Mouse (Mus musculus) forebrain, embryonic 12.5 days (tissue): ENCODE data around the gene Ryr1. TPM values are rescaled to one million over a fixed set of nuclear protein-coding genes. Genes with fewer than 3 reads are reported as not detected.
"Not testable (repeated sequence)": the region's sequence is repeated elsewhere in the genome, so short reads cannot be mapped to it uniquely, and the experiment has no call there.

Experiments
- ATAC-seq: fragments of 200-750 bp; cut with Nextera tagmentation; 2 replicates; pipeline ENCODE4 v1.8.0; 2017; ENCODE audit warnings: moderate TSS enrichment; ENCODE audit not compliant: low FRiP score
- H3K27ac ChIP-seq: fragments of 300-500 bp; sonication (generic); 2 replicates; pipeline ENCODE4 v1.5.1; 2016; ENCODE audit warnings: mild to moderate bottlenecking
- H3K27me3 ChIP-seq: fragments of 300-500 bp; sonication (generic); 2 replicates; pipeline ENCODE4 v1.6.1; 2016; ENCODE audit warnings: mild to moderate bottlenecking
- H3K36me3 ChIP-seq: fragments of 300-500 bp; sonication (generic); replicated peaks from 2 replicates; pipeline ENCODE4 v1.6.1; 2016; ENCODE audit warnings: mild to moderate bottlenecking
- H3K4me1 ChIP-seq: fragments of 300-500 bp; sonication (generic); 2 replicates; pipeline ENCODE4 v1.6.1; 2016
- H3K4me2 ChIP-seq: fragments of 300-500 bp; sonication (generic); 2 replicates; pipeline ENCODE4 v1.6.1; 2016; ENCODE audit warnings: mild to moderate bottlenecking, moderate library complexity
- H3K4me3 ChIP-seq: fragments of 300-500 bp; sonication (generic); replicated peaks from 2 replicates; pipeline ENCODE4 v1.5.1; 2016; ENCODE audit warnings: mild to moderate bottlenecking
- H3K9ac ChIP-seq: fragments of 300-500 bp; sonication (generic); 2 replicates; pipeline ENCODE4 v1.6.1; 2016; ENCODE audit warnings: mild to moderate bottlenecking
- H3K9me3 ChIP-seq: fragments of 300-500 bp; sonication (generic); 2 replicates; pipeline ENCODE4 v1.6.1; 2016
- WGBS: fragments of 180-500 bp; shearing (Covaris S2); methylation state at CpG from one replicate; pipeline ENCODE4 v1.1.7; 2016; 5-methylcytosine and 5-hydroxymethylcytosine counted together
- polyA plus RNA-seq: library from polyadenylated mRNA; unstranded; fragments of >200 nt; fragmentation: Nextera tagmentation; extraction: Ambion mirVana; gene quantifications from 2 replicates; pipeline ENCODE4 v1.2.1, GENCODE M21; 2016

Ryr1 gene
- polyA plus RNA-seq, 1 experiment from 2014 or later: 4.8 TPM

- 88% methylated on average over 5 of the region's 5 CpGs for WGBS
- no peaks in the 10 kb centered on the region for H3K9me3 ChIP-seq
- H3K36me3 ChIP-seq: peaks cover 17% of the 10 kb centered on the region; the same call in 1 of the 2 replicates
- H3K4me3 ChIP-seq: no peak overlapping the region
- no peak overlapping the region for H3K4me2 ChIP-seq
- H3K27me3 ChIP-seq: peaks cover 34% of the 10 kb centered on the region
- H3K9ac ChIP-seq: no peak overlapping the region
- no peak overlapping the region for H3K27ac ChIP-seq
- no peak for ATAC-seq
- H3K4me1 ChIP-seq: peaks cover 4% of the 10 kb centered on the region
These were observed 37.3 kb upstream of the Ryr1 start for GRCm38 (mm10) chr7:29162294-29162693.

- H3K27ac ChIP-seq: no peak overlapping the region
- ATAC-seq: no peak
- H3K36me3 ChIP-seq: peaks cover 15% of the 10 kb centered on the region; the same call in 1 of the 2 replicates
- no peak overlapping the region for H3K4me2 ChIP-seq
- H3K9ac ChIP-seq: no peak overlapping the region
- peaks cover 16% of the 10 kb centered on the region for H3K4me1 ChIP-seq
- WGBS: 2% methylated on average over 5 of the region's 5 CpGs
- H3K9me3 ChIP-seq: 0 out of 2 replicates have a peak, but pooled peaks cover 4% of the 10 kb centered on the region
- no peak overlapping the region for H3K4me3 ChIP-seq
- H3K27me3 ChIP-seq: peaks cover 37% of the 10 kb centered on the region
These were observed 33.3 kb upstream of the Ryr1 start for GRCm38 (mm10) chr7:29158264-29158663.

DNA sequence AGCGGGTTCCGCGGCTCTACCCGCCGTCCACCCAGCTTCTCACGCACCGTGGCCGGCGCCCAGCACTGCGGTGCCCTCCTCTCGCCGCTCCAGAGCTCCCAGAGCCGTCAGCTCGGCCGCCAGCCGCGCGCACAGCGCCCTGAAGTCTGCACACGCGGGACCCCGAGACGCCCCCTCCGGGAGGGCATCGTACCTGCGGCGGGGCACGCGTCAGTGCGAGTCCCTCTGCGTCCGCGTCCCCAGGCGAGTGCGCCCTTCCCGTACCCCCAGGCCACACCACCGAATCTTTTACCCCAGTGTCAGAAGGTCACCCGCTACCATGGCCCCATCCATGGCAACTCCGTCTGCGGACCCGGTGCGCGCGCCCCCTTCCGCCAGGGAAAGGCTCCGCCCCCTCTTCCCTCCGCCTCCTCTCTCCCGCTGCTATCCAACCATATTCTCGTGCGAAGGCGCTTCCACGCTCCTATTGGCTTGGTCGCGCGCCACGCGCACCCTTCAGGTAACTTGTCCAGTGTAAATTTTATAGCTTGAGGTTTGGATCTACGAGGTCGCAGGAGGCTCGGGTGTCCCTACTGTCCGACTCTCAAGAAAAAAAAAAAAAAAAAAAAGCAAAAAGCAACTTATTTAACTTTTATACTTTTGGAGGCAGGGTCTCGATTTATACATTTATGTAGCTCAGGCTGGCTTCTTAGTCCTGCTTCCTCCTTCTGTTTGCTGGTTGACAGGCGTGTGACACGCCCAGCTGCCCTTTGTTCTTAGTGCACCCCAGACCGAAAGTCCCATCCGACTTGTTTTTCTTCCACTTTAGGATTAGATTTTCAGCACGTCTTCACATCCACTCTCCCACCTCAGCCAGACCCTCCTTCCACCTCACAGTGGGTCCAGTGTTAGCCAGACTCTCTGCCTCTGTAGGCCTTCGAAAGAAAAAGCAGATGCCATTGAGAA is 31.1 kb upstream of the Ryr1 start, which contains the start of gene Fam98c:
TSS of gene Fam98c (minus strand) at position 397 of the 945 bp plus-strand sequence.
- Histone ChIP-seq H3K4me2 (peak within 1 kb of the TSS; percentile 89), H3K4me1 (peaks cover 16% of the 10 kb centered on the region), H3K27ac (peak within 1 kb of the TSS; percentile 92), H3K9ac (peak within 1 kb of the TSS; percentile 73), H3K27me3 (peaks cover 34% of the 10 kb centered on the region), H3K9me3 (0 out of 2 replicates have a peak, but pooled peaks cover 4% of the 10 kb centered on the region), H3K4me3 (peak within 1 kb of the TSS; percentile 66), H3K36me3 (peaks cover 6% of the 10 kb centered on the region; the same call in 1 of the 2 replicates)
- WGBS: 4% methylated on average over 67 of the region's 68 CpGs
- peak; percentile 87 for ATAC-seq

DNA sequence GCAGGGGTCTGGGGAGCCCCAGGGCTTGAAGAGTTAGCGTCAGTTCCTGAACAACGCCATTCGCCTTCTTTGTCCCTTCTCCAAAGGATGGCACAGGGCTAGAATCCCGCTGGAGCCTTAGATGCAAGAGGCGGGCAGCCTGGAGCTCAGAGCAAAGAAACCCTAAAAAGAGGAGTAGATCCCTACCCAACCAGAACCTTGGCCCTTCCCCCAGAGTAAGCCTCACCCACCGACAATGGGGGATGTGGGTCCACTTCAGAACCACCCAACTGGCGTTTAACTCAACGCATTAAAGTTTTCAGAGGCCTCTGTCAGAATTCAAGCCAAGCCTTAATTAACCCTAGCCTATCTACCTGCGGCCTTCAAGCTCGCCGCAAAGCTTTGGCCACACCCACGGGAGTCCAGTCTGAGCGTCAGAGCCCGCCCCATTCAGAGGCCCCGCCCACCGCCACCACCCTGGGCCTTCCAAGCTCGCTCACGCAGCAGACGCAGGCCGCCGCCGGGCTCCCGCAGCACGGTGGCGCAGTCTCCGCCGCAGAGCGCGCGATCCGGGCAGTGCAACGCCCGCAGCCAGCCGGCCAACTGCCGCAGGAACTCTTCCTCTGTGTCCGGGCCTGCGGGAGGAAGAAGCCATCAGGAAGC is 30.3 kb upstream of the Ryr1 start:
- H3K36me3 ChIP-seq: 0 out of 2 replicates have a peak, but pooled peaks cover 3% of the 10 kb centered on the region
- H3K27ac ChIP-seq: peak overlapping the region; percentile 92
- peaks cover 16% of the 10 kb centered on the region for H3K4me1 ChIP-seq
- H3K4me3 ChIP-seq: peak overlapping the region; percentile 66
- 8% methylated on average over 35 of the region's 37 CpGs for WGBS
- H3K9me3 ChIP-seq: 0 out of 2 replicates have a peak, but pooled peaks cover 4% of the 10 kb centered on the region
- peak; percentile 94 for ATAC-seq
- peak overlapping the region; percentile 89 for H3K4me2 ChIP-seq
- H3K27me3 ChIP-seq: peaks cover 34% of the 10 kb centered on the region
- peak overlapping the region; percentile 73 for H3K9ac ChIP-seq

GRCm38 (mm10) chr7:29154018-29154720 is 29.2 kb upstream of the Ryr1 start:
- H3K4me3 ChIP-seq: no peak overlapping the region
- H3K4me2 ChIP-seq: no peak overlapping the region
- H3K27me3 ChIP-seq: peaks cover 24% of the 10 kb centered on the region
- H3K27ac ChIP-seq: no peak overlapping the region
- WGBS: 96% methylated on average over 14 of the region's 14 CpGs
- H3K4me1 ChIP-seq: peaks cover 16% of the 10 kb centered on the region
- H3K9me3 ChIP-seq: 0 out of 2 replicates have a peak, but pooled peaks cover 4% of the 10 kb centered on the region
- no peak overlapping the region for H3K9ac ChIP-seq
- H3K36me3 ChIP-seq: 0 out of 2 replicates have a peak, but pooled peaks cover 3% of the 10 kb centered on the region
- no peak for ATAC-seq

- Histone ChIP-seq H3K4me2 (no peak overlapping the region), H3K36me3 (0 out of 2 replicates have a peak, but pooled peaks cover 3% of the 10 kb centered on the region), H3K27ac (no peak overlapping the region), H3K9me3 (0 out of 2 replicates have a peak, but pooled peaks cover 4% of the 10 kb centered on the region), H3K27me3 (peaks cover 5% of the 10 kb centered on the region; the same call in 1 of the 2 replicates), H3K4me1 (peaks cover 8% of the 10 kb centered on the region), H3K9ac (no peak overlapping the region), H3K4me3 (no peak overlapping the region)
- 72% methylated on average over 10 of the region's 10 CpGs for WGBS
- no peak for ATAC-seq
These were observed 26.5 kb upstream of the Ryr1 start for GRCm38 (mm10) chr7:29151486-29151885.

GRCm38 (mm10) chr7:29148771-29149170 is 23.8 kb upstream of the Ryr1 start:
- no peak overlapping the region for H3K4me2 ChIP-seq
- no peaks in the 10 kb centered on the region for H3K4me1 ChIP-seq
- H3K27ac ChIP-seq: no peak overlapping the region
- no peak overlapping the region for H3K4me3 ChIP-seq
- no peak for ATAC-seq
- H3K36me3 ChIP-seq: no peaks in the 10 kb centered on the region
- H3K9me3 ChIP-seq: no peaks in the 10 kb centered on the region
- H3K27me3 ChIP-seq: peaks cover 5% of the 10 kb centered on the region; the same call in 1 of the 2 replicates
- H3K9ac ChIP-seq: no peak overlapping the region
- WGBS: 87% methylated on average over 15 of the region's 15 CpGs

DNA sequence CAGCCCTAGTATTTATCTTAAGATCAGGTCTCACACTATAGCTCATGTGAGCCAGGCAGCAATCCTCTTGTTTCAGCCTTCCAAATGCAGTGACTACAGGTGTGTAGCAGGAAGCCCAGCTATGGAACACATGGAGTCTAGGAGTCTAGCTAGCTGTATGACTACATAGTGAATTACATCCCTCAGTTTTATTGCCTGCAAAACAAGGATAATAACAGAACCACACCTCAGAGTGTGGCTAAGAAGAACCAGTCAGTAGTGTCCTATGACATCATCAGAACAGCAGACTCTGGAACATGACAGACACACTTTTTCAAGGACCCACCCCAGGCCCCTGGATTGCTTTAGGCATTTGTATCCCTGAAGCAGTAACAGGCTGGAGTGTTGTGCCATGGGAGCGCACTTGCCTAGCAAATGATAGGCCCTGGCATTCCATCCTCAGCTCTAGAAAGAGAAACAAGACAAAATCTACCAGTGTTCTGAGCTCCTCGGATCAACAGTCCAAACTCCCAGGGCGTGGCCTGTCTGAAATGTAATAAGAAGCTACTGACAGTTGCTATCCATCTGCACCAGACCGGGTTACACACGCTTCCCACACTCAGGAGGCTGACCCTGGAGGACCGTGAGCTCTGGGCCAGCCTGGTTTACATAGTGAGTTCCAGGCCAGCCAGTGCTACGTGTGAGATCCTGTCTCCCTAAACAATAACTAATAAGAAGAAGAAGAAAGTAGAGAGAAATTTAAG is 21.8 kb upstream of the Ryr1 start:
- whole genome bisulfite sequencing: 87% methylated on average over 7 of the region's 7 CpGs
- Histone ChIP-seq H3K4me3 (no peak overlapping the region), H3K4me1 (no peaks in the 10 kb centered on the region), H3K9me3 (no peaks in the 10 kb centered on the region), H3K4me2 (no peak overlapping the region), H3K27me3 (peaks cover 5% of the 10 kb centered on the region; the same call in 1 of the 2 replicates), H3K27ac (no peak overlapping the region), H3K9ac (no peak overlapping the region), H3K36me3 (no peaks in the 10 kb centered on the region)
- no peak for ATAC-seq

DNA sequence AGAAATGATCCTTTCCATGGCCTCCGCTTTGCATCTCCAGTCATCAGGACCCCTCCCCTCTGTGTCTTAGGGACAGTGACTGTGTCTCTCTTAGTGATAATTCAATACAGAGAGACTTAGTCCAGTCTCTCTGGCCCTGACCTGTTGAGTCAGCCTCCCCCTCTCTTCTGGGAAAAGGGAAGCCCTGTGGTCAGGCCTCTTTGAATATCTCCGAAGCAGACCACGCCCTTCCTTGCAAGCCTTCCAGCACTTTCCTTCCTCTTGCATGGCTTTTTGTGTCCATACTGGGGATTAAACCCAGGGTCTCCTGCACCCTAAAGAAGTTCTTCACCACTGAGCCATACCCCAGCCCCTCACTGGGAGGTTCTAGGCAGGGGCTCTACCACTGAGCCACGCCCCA is 19.0 kb upstream of the Ryr1 start:
- no peak overlapping the region for H3K4me3 ChIP-seq
- no peaks in the 10 kb centered on the region for H3K27me3 ChIP-seq
- ATAC-seq: no peak
- no peak overlapping the region for H3K4me2 ChIP-seq
- no peaks in the 10 kb centered on the region for H3K36me3 ChIP-seq
- H3K9me3 ChIP-seq: no peaks in the 10 kb centered on the region
- H3K9ac ChIP-seq: no peak overlapping the region
- 95% methylated on average over 4 of the region's 4 CpGs for WGBS
- H3K27ac ChIP-seq: no peak overlapping the region
- H3K4me1 ChIP-seq: no peaks in the 10 kb centered on the region

DNA sequence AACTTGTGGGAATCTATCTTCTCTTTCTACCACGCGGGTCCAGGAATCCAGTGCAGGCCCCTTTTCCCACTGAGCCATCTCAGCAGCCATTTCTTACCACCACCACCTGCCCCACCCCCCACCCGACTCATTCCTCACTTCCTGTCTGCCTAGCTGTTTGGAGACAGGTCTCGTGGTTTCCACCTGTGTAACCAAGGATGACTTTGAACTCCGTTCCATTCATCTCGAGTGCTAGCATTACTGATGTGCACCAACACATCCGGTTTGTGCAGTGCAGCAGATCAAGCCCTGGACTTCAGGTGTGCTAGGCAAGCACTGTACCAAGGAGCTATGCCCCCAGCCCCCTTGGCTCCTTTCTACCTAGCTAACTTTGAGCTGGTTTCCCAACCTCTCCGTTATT is 16.4 kb upstream of the Ryr1 start:
- Histone ChIP-seq H3K27ac (no peak overlapping the region), H3K4me3 (no peak overlapping the region), H3K36me3 (no peaks in the 10 kb centered on the region), H3K4me2 (no peak overlapping the region), H3K9ac (no peak overlapping the region), H3K27me3 (peaks cover 4% of the 10 kb centered on the region), H3K9me3 (no peaks in the 10 kb centered on the region), H3K4me1 (no peaks in the 10 kb centered on the region)
- 84% methylated on average over 8 of the region's 8 CpGs for WGBS
- ATAC-seq: no peak

GRCm38 (mm10) chr7:29139237-29139636 is 14.3 kb upstream of the Ryr1 start:
- Histone ChIP-seq H3K27me3 (peaks cover 25% of the 10 kb centered on the region), H3K4me1 (peaks cover 10% of the 10 kb centered on the region; the same call in 1 of the 2 replicates)
- H3K36me3 ChIP-seq, H3K27ac ChIP-seq, H3K9ac ChIP-seq, ATAC-seq, H3K4me2 ChIP-seq, H3K9me3 ChIP-seq, H3K4me3 ChIP-seq: not testable (repeated sequence)
- WGBS: 91% methylated on average over 3 of the region's 4 CpGs
